Comparison of ENCODE assay signal across 8 mouse cellular contexts in genomic region chr7:35545881-35546280, GRCm38 (mm10). TPM values are rescaled to one million over a fixed set of nuclear protein-coding genes. Genes with fewer than 3 reads are reported as not detected.
A peak's percentile ranks its signal among the peaks of the same experiment; 100 is the strongest.
DNase-seq lines count a peak whose midpoint lies in the region; ATAC-seq lines count a peak whose summit lies in the region.

No protein-coding gene starts in this region.

- no peak overlapping the region for H3K4me3 ChIP-seq in hindbrain, embryonic 11.5 days (ENCODE audit: low read depth, low read length)
- no peak overlapping the region for H3K4me3 ChIP-seq in hindbrain, embryonic 13.5 days
- H3K4me3 ChIP-seq in embryonic facial prominence, embryonic 11.5 days (ENCODE audit: low read depth, low read length): no peak overlapping the region

- no peak for ATAC-seq in hindbrain, embryonic 11.5 days (ENCODE audit: low FRiP score)
- ATAC-seq in hindbrain, embryonic 13.5 days (ENCODE audit: low FRiP score): no peak
- ATAC-seq in embryonic facial prominence, embryonic 11.5 days (replicated peaks; ENCODE audit: insufficient number of reproducible peaks, low FRiP score, low TSS enrichment, low read depth): no peak

- peaks cover 6% of the 10 kb centered on the region; the same call in 1 of the 2 replicates for H3K36me3 ChIP-seq in hindbrain, embryonic 11.5 days (ENCODE audit: control insufficient read depth, insufficient read depth, low read length)
- H3K36me3 ChIP-seq in hindbrain, embryonic 13.5 days: peaks cover 38% of the 10 kb centered on the region
- no peaks in the 10 kb centered on the region for H3K36me3 ChIP-seq in embryonic facial prominence, embryonic 11.5 days (replicated peaks; ENCODE audit: control insufficient read depth, insufficient read depth, low read depth, low read length)

- H3K27me3 ChIP-seq in hindbrain, embryonic 11.5 days (ENCODE audit: control insufficient read depth, insufficient read depth, low read length): no peaks in the 10 kb centered on the region
- H3K27me3 ChIP-seq in hindbrain, embryonic 13.5 days: no peaks in the 10 kb centered on the region
- no peaks in the 10 kb centered on the region for H3K27me3 ChIP-seq in embryonic facial prominence, embryonic 11.5 days (ENCODE audit: control insufficient read depth, insufficient read depth, low read length)

- no peak overlapping the region for H3K9ac ChIP-seq in hindbrain, embryonic 11.5 days (ENCODE audit: low read depth, low read length)
- no peak overlapping the region for H3K9ac ChIP-seq in hindbrain, embryonic 13.5 days
- H3K9ac ChIP-seq in embryonic facial prominence, embryonic 11.5 days (replicated peaks; ENCODE audit: low read length): no peak overlapping the region

- no peaks in the 10 kb centered on the region for H3K9me3 ChIP-seq in hindbrain, embryonic 11.5 days (ENCODE audit: control insufficient read depth, low read length)
- H3K9me3 ChIP-seq in hindbrain, embryonic 13.5 days: no peaks in the 10 kb centered on the region
- H3K9me3 ChIP-seq in embryonic facial prominence, embryonic 11.5 days (replicated peaks; ENCODE audit: control insufficient read depth, low read length): no peaks in the 10 kb centered on the region

- 43% methylated on average over 4 of the region's 4 CpGs for WGBS in hindbrain, embryonic 11.5 days
- WGBS in hindbrain, embryonic 13.5 days: 34% methylated on average over 4 of the region's 4 CpGs
- WGBS in embryonic facial prominence, embryonic 11.5 days: 36% methylated on average over 4 of the region's 4 CpGs

- DNase-seq in hindbrain, embryonic 11.5 days (ENCODE audit: low spot score): peak; percentile 74
- peak; percentile 46 for DNase-seq in adrenal gland, postnatal 25 days
- peak; percentile 85 for DNase-seq in embryonic facial prominence, embryonic 11.5 days (ENCODE audit: low spot score)
- peak; percentile 68 for DNase-seq in heart, postnatal 4 days
- DNase-seq in left cerebral cortex, adult 11 months (ENCODE audit: low spot score): peak; percentile 31
- DNase-seq in lung, postnatal 25 days (ENCODE audit: low spot score): peak; percentile 61
- DNase-seq in right cerebral cortex, postnatal 4 days: peak; percentile 51

- no peak overlapping the region for H3K27ac ChIP-seq in hindbrain, embryonic 11.5 days (ENCODE audit: low read depth, low read length)
- no peak overlapping the region for H3K27ac ChIP-seq in hindbrain, embryonic 13.5 days
- H3K27ac ChIP-seq in embryonic facial prominence, embryonic 11.5 days (replicated peaks; ENCODE audit: low read depth, low read length): no peak overlapping the region

- no peaks in the 10 kb centered on the region for H3K4me1 ChIP-seq in hindbrain, embryonic 11.5 days (replicated peaks; ENCODE audit: control insufficient read depth, insufficient read depth, low read length)
- H3K4me1 ChIP-seq in hindbrain, embryonic 13.5 days (replicated peaks): no peaks in the 10 kb centered on the region
- H3K4me1 ChIP-seq in embryonic facial prominence, embryonic 11.5 days (ENCODE audit: control insufficient read depth, insufficient read depth, low read length): no peaks in the 10 kb centered on the region

- no peak overlapping the region for H3K4me2 ChIP-seq in hindbrain, embryonic 11.5 days (replicated peaks; ENCODE audit: low read depth, low read length)
- no peak overlapping the region for H3K4me2 ChIP-seq in hindbrain, embryonic 13.5 days
- no peak overlapping the region for H3K4me2 ChIP-seq in embryonic facial prominence, embryonic 11.5 days (ENCODE audit: low read depth, low read length)

RNA-seq across cellular contexts. Expression of gene Tdrd12, which starts 8.3 kb away (rescaled TPM):
- polyA plus RNA-seq in hindbrain, embryonic 11.5 days (2014; fragmentation: Nextera tagmentation; extraction: Ambion mirVana): 0.32 and 0.36 TPM in 2 replicates
- 0.43 and 0.61 TPM in 2 replicates for polyA plus RNA-seq in hindbrain, embryonic 13.5 days (2015; fragmentation: Nextera tagmentation; extraction: Ambion mirVana)
- total RNA-seq in adrenal gland, postnatal 25 days (2021): 0.15 TPM in 1 of 2 replicates, not detected in the other
- 0.48 TPM in 1 of 2 replicates, not detected in the other for polyA plus RNA-seq in embryonic facial prominence, embryonic 11.5 days (2014; fragmentation: Nextera tagmentation; extraction: Ambion mirVana)
- total RNA-seq in heart, postnatal 4 days (2021): 1 to 10 TPM; 1.0 to 1.3 TPM

RNA-seq across cellular contexts. Expression of gene Nudt19, which starts 10.2 kb away (rescaled TPM):
- polyA plus RNA-seq in hindbrain, embryonic 11.5 days (2014; fragmentation: Nextera tagmentation; extraction: Ambion mirVana): 41.4 and 44.6 TPM in 2 replicates
- 72.4 and 75.0 TPM in 2 replicates for polyA plus RNA-seq in hindbrain, embryonic 13.5 days (2015; fragmentation: Nextera tagmentation; extraction: Ambion mirVana)
- 54.7 and 63.0 TPM in 2 replicates for total RNA-seq in adrenal gland, postnatal 25 days (2021)
- polyA plus RNA-seq in embryonic facial prominence, embryonic 11.5 days (2014; fragmentation: Nextera tagmentation; extraction: Ambion mirVana): 49.1 TPM in 2 replicates
- total RNA-seq in heart, postnatal 4 days (2021): 10 to 100 TPM; 81.1 to 85.6 TPM

RNA-seq across cellular contexts. Expression of gene Rgs9bp, which starts 39.5 kb away (rescaled TPM):
- polyA plus RNA-seq in hindbrain, embryonic 11.5 days (2014; fragmentation: Nextera tagmentation; extraction: Ambion mirVana): 0.03 and 0.24 TPM in 2 replicates
- 0.05 and 0.10 TPM in 2 replicates for polyA plus RNA-seq in hindbrain, embryonic 13.5 days (2015; fragmentation: Nextera tagmentation; extraction: Ambion mirVana)
- 0.39 and 0.76 TPM in 2 replicates for total RNA-seq in adrenal gland, postnatal 25 days (2021)
- 0.07 and 0.14 TPM in 2 replicates for polyA plus RNA-seq in embryonic facial prominence, embryonic 11.5 days (2014; fragmentation: Nextera tagmentation; extraction: Ambion mirVana)
- total RNA-seq in heart, postnatal 4 days (2021): under 1 TPM; 0.09 to 0.14 TPM

RNA-seq across cellular contexts. Expression of gene Ankrd27, which starts 40.2 kb away (rescaled TPM):
- polyA plus RNA-seq in hindbrain, embryonic 11.5 days (2014; fragmentation: Nextera tagmentation; extraction: Ambion mirVana): 24.3 and 27.2 TPM in 2 replicates
- 18.5 and 19.2 TPM in 2 replicates for polyA plus RNA-seq in hindbrain, embryonic 13.5 days (2015; fragmentation: Nextera tagmentation; extraction: Ambion mirVana)
- total RNA-seq in adrenal gland, postnatal 25 days (2021): 27.9 and 33.3 TPM in 2 replicates
- 31.5 and 36.4 TPM in 2 replicates for polyA plus RNA-seq in embryonic facial prominence, embryonic 11.5 days (2014; fragmentation: Nextera tagmentation; extraction: Ambion mirVana)
- total RNA-seq in heart, postnatal 4 days (2021): 10 to 100 TPM; 12.1 to 15.2 TPM

Comparison
In these comparisons a context has a peak if more than half of its experiments do, and no peak if none do; other contexts are left out.
1. DNase-seq: peak in every context shown above with its lines; median percentile 85 in embryonic facial prominence, embryonic 11.5 days; 74 in hindbrain, embryonic 11.5 days; 68 in heart, postnatal 4 days; 61 in lung, postnatal 25 days; 51 in right cerebral cortex, postnatal 4 days; 46 in adrenal gland, postnatal 25 days; 31 in left cerebral cortex, adult 11 months.